Mouse (Mus musculus) CD8-positive naive resting alpha-beta T cell, adult 2 months (primary cell): ENCODE results near the gene Doc2b.
"Not testable (repeated sequence)": the region's sequence is repeated elsewhere in the genome, so short reads cannot be mapped to it uniquely, and the experiment has no call there.

Source experiments
- DNase-seq, 2 experiments: peaks; one replicate each; pipeline ENCODE4 v3.0.0; 2022; ENCODE audit warnings: low read depth in 2 of 2, low spot score in 2 of 2

The Doc2b gene

GRCm38 (mm10) chr11:75738477-75738821 lies 57.4 kb downstream of the Doc2b start:
- DNase-seq = no peak

- DNase-seq = no peak
These were observed 57.9 kb downstream of the Doc2b start for GRCm38 (mm10) chr11:75737806-75738476.

DNA sequence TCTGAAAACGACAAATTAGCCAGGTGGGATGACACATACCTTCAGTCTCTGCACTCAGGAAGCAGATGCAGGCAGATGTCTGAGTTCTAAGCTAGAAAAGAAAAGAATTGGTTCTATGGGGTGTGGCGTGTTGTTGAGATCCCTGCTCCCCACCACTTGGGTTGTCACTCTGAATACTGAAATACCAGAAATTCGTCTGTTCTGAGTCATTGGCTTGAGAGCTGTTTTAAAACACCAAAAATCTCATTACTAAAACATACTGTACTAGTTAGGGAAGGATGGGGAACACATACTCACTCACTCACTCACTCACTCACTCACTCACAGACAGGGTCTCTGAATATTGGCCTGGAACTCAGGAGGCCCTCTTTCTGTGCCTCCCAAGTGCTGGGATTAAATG lies 58.9 kb downstream of the Doc2b start:
- no peak for DNase-seq

- no peak for DNase-seq
These were observed 60.2 kb downstream of the Doc2b start for GRCm38 (mm10) chr11:75735462-75736252.

GRCm38 (mm10) chr11:75733227-75733940 lies 62.5 kb downstream of the Doc2b start:
- peak in 1 of 2 experiments; percentile 60 for DNase-seq

DNA sequence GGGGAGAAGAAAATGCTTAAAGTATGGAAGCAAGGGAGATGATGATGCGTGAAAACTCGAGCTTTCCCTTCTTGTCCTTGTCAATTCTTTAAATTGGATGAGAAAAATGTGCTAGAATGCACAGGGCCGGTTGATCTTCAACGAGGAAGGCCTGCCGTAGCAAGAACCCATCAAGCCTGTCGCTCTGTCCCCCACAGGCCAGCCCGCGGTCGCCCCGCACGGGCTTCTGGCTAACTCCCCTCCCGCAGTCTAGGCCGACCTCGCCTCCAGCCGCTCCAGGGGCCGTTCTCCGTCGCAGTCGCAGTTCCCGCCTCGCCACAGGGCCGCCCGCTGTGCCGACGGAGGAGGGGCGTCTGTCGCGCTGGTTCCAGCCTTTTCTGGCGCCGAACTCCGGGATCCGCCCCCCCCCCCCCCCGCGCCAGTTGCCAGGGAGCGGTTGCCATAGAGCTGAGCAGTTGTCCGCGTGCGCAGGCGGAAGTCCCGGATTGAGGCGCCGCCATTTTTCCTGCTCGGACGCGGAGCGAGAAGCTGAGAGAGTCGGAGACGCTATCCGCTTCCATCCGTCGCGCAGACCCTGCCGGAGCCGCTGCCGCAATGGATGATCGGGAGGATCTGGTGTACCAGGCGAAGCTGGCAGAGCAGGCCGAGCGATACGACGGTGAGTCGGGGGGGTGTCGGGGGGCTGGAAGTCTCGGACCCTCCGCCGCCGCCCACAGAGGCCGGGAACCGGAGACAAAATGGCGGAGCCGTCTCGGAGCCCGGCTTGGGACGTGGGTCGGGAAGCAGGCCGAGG lies 63.2 kb downstream of the Doc2b start, which contains the start of gene Ywhae:
Gene Ywhae (plus strand): TSS at position 436 of the 793 bp plus-strand sequence.
- DNase-seq = peak; percentile 80 to 83

GRCm38 (mm10) chr11:75727659-75728058 lies 68.2 kb downstream of the Doc2b start:
- DNase-seq = not testable (repeated sequence)

- DNase-seq = no peak
These were observed 68.7 kb downstream of the Doc2b start for GRCm38 (mm10) chr11:75727168-75727567.

DNA sequence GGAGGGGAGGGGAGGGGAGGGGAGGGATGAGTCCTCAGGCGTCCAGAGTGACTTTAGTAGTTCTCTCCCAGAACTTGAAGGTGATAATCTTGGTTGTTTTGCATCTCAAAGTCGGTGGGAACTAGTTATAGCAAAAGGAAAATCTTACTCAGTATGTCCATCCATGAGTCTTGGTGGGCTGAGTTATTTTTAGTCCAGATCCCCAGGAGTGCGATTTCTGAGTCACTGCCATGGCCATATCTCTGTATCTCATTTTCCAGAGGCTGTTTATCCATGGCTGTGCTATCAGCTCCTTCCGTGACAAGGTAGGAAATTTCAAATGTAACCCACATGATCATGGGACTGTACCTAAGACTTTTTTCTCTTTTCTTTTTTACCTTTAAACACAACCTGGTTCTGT lies 73.5 kb downstream of the Doc2b start:
- no peak for DNase-seq
